Mouse (Mus musculus): ENCODE measurements around the gene Bdnf.
A peak's percentile ranks its signal among the peaks of the same experiment; 100 is the strongest.

Bdnf gene

GRCm38 (mm10) chr2:109674532-109674931, at the start of gene Bdnf:
Gene Bdnf, plus strand, starts transcription at chr2:109674700.
- no peak for DNase-seq (ENCODE audit: low spot score)

DNA sequence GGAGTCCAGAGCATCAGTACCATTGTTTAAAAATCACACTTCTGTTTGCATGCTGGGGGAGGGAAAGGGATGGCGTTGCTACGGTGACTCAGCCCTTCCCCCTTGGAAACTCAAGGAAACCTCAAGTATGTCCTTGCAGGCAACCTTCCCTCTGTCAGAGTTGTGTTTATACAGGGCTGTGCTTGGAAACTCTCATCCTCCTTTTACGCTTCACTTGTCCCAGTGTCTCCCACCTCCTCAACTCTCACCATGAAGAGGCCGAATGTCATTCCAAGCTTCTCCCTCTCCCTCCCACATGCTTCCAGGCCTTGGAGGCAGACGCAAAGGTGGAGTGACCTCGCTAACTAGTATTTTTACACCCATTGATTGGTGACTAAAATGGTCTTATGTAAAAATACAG, 47.6 kb upstream of the Bdnf start:
- no peak for DNase-seq (ENCODE audit: low spot score)

DNA sequence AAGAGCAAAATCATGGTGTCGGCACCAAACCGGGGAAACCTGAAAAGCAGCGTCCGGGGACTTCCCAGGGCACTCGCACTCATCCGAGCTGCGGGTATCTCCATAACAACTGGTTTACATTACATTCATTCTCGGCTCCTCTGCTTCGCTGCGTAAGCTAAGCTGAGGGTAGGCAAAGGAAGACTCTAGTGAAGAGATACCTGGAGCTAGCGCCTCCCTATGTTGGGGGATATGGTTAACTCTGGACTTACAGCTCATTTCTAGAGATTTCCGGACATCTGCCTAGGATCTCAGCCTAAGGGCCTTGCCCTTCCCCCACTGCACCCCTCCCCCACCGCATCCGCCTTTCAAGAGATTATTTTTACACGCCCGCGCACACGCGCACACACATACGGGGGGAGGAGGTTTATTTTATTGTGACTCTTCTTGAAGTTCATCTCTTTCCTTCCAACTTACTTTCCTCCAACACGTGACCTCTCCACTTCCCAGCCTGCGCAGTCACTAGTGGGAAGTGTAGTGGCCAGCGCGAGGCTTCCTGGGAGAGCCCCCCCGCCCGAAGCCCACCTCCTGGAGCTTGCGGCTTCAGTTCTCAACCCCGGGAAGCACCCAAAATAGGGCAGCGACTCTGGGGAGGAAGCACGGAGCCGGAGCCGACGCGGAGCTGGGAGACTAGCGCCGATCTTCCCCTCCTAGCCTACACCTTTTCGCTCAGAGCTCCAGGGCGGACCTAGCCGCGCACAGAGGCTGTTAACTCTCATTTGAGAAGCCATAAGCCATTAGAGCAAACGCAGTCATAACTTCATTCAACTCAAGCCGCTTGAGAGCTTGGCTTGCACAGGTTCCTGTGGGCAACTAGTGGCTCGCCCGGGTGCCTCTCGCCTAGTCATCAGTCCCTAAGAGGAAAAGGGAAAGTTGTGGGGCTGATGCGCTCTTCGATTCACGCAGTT, 718 bp upstream of the Bdnf start:
- DNase-seq (ENCODE audit: low spot score): no peak

DNA sequence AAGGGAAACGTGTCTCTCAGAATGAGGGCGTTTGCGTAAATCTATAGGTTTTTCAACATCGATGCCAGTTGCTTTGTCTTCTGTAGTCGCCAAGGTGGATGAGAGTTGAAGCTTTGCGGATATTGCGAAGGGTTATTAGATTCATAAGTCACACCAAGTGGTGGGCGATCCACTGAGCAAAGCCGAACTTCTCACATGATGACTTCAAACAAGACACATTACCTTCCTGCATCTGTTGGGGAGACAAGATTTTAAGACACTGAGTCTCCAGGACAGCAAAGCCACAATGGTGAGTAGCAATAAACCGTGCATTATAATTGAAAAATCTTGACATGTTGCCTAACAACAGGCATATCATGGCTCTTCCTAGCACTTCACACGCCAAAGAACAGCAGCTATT, 551 bp downstream of the Bdnf start:
- no peak for DNase-seq (ENCODE audit: low spot score)

DNA sequence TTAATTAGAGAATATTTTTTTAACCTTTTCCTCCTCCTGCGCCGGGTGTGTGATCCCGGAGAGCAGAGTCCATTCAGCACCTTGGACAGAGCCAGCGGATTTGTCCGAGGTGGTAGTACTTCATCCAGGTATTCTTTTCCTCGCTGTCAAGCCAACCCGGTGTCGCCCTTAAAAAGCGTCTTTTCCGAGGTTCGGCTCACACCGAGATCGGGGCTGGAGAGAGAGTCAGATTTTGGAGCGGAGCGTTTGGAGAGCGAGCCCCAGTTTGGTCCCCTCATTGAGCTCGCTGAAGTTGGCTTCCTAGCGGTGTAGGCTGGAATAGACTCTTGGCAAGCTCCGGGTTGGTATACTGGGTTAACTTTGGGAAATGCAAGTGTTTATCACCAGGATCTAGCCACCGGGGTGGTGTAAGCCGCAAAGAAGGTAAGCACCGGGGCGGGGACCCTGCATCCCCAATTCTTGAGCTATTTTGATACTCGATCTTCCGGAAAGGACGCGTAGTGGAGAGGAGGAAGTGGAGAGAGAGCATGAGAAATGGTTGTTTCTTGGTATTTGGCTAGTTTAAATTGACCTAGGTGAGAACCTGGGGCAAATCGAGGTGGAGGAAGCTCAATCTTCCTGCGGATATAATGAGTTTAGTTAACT, 1.6 kb downstream of the Bdnf start:
- DNase-seq (ENCODE audit: low spot score): peak; percentile 47

GRCm38 (mm10) chr2:109676618-109676974, 2.1 kb downstream of the Bdnf start:
- DNase-seq (ENCODE audit: low spot score): no peak

DNA sequence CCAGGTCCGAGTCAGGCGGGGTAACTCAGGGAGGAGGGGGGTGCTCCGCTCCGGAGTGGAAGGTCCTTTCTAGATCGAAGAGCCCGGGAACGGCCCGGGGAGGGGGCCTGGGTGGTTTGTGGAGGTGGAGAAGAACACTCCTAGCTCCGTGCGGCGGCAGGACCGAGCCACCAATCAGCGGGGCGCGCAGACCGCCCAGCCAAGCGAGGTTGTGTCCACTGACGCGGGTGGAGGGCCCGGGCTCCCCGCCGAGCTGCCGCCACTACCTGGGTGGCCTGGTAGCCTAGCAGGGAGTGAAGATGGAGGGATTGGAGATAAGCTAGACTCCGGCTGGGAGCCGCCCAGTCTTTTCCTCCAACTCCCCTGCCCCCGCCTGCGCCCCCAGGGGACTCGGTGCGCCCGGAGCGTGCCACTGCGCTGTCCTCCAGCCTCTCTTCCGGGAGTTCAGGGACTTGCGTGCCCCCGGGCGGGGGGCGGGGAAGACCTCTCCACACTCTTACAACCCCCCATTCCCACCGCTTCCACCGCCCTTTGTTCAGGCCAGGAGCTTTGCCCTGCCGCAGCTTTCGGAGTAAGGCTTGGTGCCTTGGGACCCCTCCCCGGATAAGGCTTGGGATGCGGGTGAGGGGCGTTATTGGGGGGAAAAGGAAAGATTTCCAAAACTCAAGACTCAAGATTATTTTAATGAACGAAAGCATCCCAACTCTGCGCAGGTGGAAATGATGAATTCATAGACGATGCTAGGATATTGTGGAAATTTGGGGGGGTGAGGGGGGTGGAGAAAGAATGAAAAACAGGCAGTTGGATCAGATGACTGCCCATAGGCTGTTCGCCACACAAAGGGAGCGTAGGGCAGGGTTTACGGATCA, 3.0 kb downstream of the Bdnf start:
- no peak for DNase-seq (ENCODE audit: low spot score)

GRCm38 (mm10) chr2:109678090-109678409, 3.5 kb downstream of the Bdnf start:
- DNase-seq (ENCODE audit: low spot score): no peak

DNA sequence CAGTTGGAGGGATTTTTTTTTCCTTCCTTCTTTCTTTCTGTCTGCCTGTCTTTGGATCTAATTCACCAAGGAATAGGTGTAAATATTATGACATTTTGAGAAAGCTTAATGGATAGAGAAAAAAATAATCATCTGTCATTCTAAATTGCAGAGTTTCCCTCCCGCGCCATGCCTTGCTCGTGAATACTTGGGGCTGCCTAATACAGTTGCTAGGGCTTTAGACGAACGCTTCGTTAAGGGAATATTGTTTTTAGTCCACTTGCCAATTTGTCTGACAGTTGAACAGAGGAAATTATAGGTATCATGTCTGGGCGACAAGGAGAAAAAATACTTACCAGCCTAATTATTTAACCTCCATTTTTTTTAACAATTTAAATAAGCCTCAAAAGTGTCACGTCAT, 4.0 kb downstream of the Bdnf start:
- DNase-seq (ENCODE audit: low spot score): no peak

GRCm38 (mm10) chr2:109679446-109679845, 4.9 kb downstream of the Bdnf start:
- no peak for DNase-seq (ENCODE audit: low spot score)

DNA sequence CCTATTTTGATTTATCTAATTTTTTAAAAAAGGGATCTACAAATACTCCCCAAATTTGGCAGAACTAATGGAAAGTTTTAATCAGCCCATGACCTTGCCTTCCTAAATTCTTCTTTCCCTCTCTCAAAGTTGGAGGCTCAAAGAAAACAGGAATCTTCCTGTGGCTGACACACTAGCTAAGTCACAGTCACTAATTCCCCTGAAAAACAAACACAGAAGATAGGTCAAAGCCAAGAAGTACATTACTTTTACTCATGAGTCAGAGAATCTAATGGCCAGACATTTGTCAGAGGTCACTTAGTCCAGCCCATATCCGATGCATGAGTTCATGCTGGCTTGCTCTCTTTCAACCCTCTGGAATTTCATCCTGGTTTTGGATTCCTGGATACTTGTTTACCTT, 6.6 kb downstream of the Bdnf start:
- no peak for DNase-seq (ENCODE audit: low spot score)

- DNase-seq (ENCODE audit: low spot score): no peak
Measured at GRCm38 (mm10) chr2:109688661-109689060, 14.2 kb downstream of the Bdnf start.

DNA sequence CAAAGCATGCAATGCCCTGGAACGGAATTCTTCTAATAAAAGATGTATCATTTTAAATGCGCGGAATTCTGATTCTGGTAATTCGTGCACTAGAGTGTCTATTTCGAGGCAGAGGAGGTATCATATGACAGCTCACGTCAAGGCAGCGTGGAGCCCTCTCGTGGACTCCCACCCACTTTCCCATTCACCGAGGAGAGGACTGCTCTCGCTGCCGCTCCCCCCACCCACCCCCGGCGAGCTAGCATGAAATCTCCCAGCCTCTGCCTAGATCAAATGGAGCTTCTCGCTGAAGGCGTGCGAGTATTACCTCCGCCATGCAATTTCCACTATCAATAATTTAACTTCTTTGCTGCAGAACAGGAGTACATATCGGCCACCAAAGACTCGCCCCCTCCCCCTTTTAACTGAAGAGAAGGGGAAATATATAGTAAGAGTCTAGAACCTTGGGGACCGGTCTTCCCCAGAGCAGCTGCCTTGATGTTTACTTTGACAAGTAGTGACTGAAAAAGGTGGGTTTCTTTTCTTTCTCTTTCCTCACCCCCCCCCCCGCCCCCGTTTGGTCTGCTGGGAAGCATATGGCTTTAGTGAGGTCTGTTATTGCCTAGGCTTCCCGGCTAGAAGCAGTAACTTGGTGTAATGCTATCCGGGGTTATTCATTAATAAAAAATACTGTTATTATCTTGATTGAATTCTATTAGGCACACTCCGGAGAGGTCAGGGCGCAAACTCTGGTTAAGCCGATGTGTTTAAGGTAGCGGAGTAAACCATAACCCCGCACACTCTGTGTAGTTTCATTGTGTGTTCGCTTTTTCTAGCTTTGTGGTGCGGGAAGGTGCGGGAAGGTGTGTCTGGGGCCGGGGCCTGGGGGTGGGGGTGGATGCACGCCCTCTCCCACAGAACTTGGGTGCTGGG, 18.0 kb downstream of the Bdnf start:
- no peak for DNase-seq (ENCODE audit: low spot score)

GRCm38 (mm10) chr2:109693178-109694115, 18.9 kb downstream of the Bdnf start:
- no peak for DNase-seq (ENCODE audit: low spot score)

GRCm38 (mm10) chr2:109694116-109694837, 19.8 kb downstream of the Bdnf start:
- no peak for DNase-seq (ENCODE audit: low spot score)

DNA sequence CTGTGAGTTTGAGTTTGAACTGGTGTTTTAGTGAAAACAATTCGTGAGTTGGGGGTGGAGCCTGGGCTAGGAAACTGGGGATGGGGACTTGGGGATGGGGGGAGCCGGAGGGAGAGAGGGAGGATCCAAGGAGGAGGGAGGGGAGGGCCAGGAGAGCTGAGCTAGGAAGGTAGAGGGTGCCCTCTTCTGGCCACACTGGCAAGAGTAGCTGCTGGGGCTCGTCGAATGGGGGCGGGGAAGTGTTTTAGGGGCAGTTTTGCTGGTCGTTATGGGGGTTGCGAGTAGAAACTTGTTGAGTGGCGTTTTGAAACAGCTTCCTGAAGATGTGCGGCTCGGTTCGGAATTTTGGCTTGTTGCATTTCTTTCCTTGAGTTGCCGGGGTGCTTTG, 20.3 kb downstream of the Bdnf start:
- DNase-seq (ENCODE audit: low spot score): no peak

- DNase-seq (ENCODE audit: low spot score): no peak
Measured at GRCm38 (mm10) chr2:109697151-109697550, 22.7 kb downstream of the Bdnf start.

- DNase-seq (ENCODE audit: low spot score): no peak
Measured at GRCm38 (mm10) chr2:109700291-109700690, 25.8 kb downstream of the Bdnf start.

GRCm38 (mm10) chr2:109703588-109703987, 29.1 kb downstream of the Bdnf start:
- DNase-seq (ENCODE audit: low spot score): no peak

DNA sequence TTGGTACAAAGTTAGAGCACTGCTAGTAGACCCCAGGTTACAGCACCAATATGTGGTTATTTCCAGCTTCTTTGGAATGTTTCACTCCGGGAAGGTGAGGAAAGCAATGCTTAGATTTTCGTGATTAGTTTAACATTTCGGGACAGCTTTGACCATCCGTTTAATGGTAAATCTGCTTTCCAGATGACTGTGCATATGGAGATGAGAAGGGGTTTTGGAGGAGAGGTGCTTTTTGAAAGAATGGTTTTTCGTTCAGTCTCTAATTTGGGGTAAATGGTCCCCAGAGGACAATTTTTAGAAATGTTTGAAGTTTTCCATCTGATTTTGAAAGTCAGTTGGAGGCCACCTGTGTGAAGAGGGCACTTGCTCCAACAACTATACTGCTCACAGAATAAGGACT, 29.6 kb downstream of the Bdnf start:
- no peak for DNase-seq (ENCODE audit: low spot score)
